Mouse (Mus musculus) kidney, embryonic 14.5 days (tissue): ENCODE measurements around the gene C2cd3. TPM values are rescaled to one million over a fixed set of nuclear protein-coding genes. Genes with fewer than 3 reads are reported as not detected.

ENCODE experiments used
- ATAC-seq: fragments of 200-750 bp; cut with Nextera tagmentation; 2 replicates; pipeline ENCODE4 v1.8.0; 2017; ENCODE audit warnings: moderate number of reproducible peaks, mild to moderate bottlenecking, moderate TSS enrichment, moderate library complexity; ENCODE audit not compliant: low FRiP score, low TSS enrichment
- H3K27ac ChIP-seq: fragments of 300-500 bp; sonication (generic); 2 replicates; pipeline ENCODE4 v1.5.1; 2014; ENCODE audit warnings: low read depth, mild to moderate bottlenecking, low read length, moderate library complexity, mixed read lengths
- H3K27me3 ChIP-seq: fragments of 300-500 bp; sonication (generic); 2 replicates; pipeline ENCODE4 v1.6.1; 2014; ENCODE audit warnings: mild to moderate bottlenecking, low read length; ENCODE audit not compliant: control insufficient read depth, insufficient read depth
- H3K36me3 ChIP-seq: fragments of 300-500 bp; sonication (generic); 2 replicates; pipeline ENCODE4 v1.6.1; 2014; ENCODE audit warnings: low read length, mixed read lengths; ENCODE audit not compliant: control insufficient read depth, insufficient read depth
- H3K4me1 ChIP-seq: fragments of 300-500 bp; sonication (generic); 2 replicates; pipeline ENCODE4 v1.6.1; 2014; ENCODE audit warnings: low read length, mixed read lengths; ENCODE audit not compliant: control insufficient read depth, insufficient read depth
- H3K4me2 ChIP-seq: fragments of 300-500 bp; sonication (generic); replicated peaks from 2 replicates; pipeline ENCODE4 v1.6.1; 2014; ENCODE audit warnings: low read depth, mild to moderate bottlenecking, low read length
- H3K4me3 ChIP-seq: fragments of 300-500 bp; sonication (generic); 2 replicates; pipeline ENCODE4 v1.5.1; 2014; ENCODE audit warnings: mild to moderate bottlenecking, low read length
- H3K9ac ChIP-seq: fragments of 300-500 bp; sonication (generic); 2 replicates; pipeline ENCODE4 v1.6.1; 2014; ENCODE audit warnings: low read depth, mild to moderate bottlenecking, low read length, moderate library complexity
- H3K9me3 ChIP-seq: fragments of 300-500 bp; sonication (generic); 2 replicates; pipeline ENCODE4 v1.6.1; 2016; ENCODE audit warnings: low read length; ENCODE audit not compliant: control insufficient read depth
- WGBS: fragments of 180-500 bp; shearing (Covaris S2); extraction: QIAGEN DNeasy Blood & Tissue Kit; methylation state at CpG from one replicate; pipeline ENCODE4 v1.1.7; 2014; 5-methylcytosine and 5-hydroxymethylcytosine counted together
- polyA plus RNA-seq: library from polyadenylated mRNA; unstranded; fragments of >200 nt; fragmentation: Nextera tagmentation; extraction: Ambion mirVana; gene quantifications from 2 replicates; pipeline ENCODE4 v1.2.1, GENCODE M21; 2014

The C2cd3 gene
- polyA plus RNA-seq, 1 experiment from 2014 or later, result 45.4 TPM

- Histone ChIP-seq H3K9me3 (no peaks in the 10 kb centered on the region), H3K4me2 (no peak overlapping the region), H3K4me3 (no peak overlapping the region), H3K36me3 (peaks cover 56% of the 10 kb centered on the region), H3K27me3 (no peaks in the 10 kb centered on the region), H3K27ac (no peak overlapping the region), H3K4me1 (no peaks in the 10 kb centered on the region; the same call in 1 of the 2 replicates), H3K9ac (no peak overlapping the region)
- no peak for ATAC-seq
- 82% methylated on average over 6 of the region's 6 CpGs for WGBS
Measured at GRCm38 (mm10) chr7:100461621-100462151, 89.7 kb downstream of the C2cd3 start.

GRCm38 (mm10) chr7:100463194-100463593 lies 91.2 kb downstream of the C2cd3 start:
- WGBS, result 81% methylated on average over 9 of the region's 9 CpGs
- Histone ChIP-seq H3K9ac (no peak overlapping the region), H3K4me3 (no peak overlapping the region), H3K27ac (no peak overlapping the region), H3K36me3 (peaks cover 47% of the 10 kb centered on the region), H3K9me3 (no peaks in the 10 kb centered on the region), H3K27me3 (no peaks in the 10 kb centered on the region), H3K4me1 (no peaks in the 10 kb centered on the region; the same call in 1 of the 2 replicates), H3K4me2 (no peak overlapping the region)
- ATAC-seq, result no peak

GRCm38 (mm10) chr7:100463757-100464156 lies 91.7 kb downstream of the C2cd3 start:
- Histone ChIP-seq H3K9me3 (no peaks in the 10 kb centered on the region), H3K36me3 (peaks cover 44% of the 10 kb centered on the region), H3K27ac (no peak overlapping the region), H3K4me3 (no peak overlapping the region), H3K4me1 (no peaks in the 10 kb centered on the region; the same call in 1 of the 2 replicates), H3K27me3 (no peaks in the 10 kb centered on the region), H3K9ac (no peak overlapping the region), H3K4me2 (no peak overlapping the region)
- WGBS, result 66% methylated on average over 10 of the region's 10 CpGs
- ATAC-seq, result no peak

GRCm38 (mm10) chr7:100464248-100464647 lies 92.2 kb downstream of the C2cd3 start:
- WGBS, result 83% methylated on average over 7 of the region's 7 CpGs
- Histone ChIP-seq H3K4me3 (no peak overlapping the region), H3K4me2 (no peak overlapping the region), H3K36me3 (peaks cover 43% of the 10 kb centered on the region), H3K9ac (no peak overlapping the region), H3K9me3 (no peaks in the 10 kb centered on the region), H3K27me3 (no peaks in the 10 kb centered on the region), H3K27ac (no peak overlapping the region), H3K4me1 (no peaks in the 10 kb centered on the region; the same call in 1 of the 2 replicates)
- ATAC-seq, result no peak

GRCm38 (mm10) chr7:100465248-100465647 lies 93.2 kb downstream of the C2cd3 start:
- no peak overlapping the region for H3K9ac ChIP-seq
- peak overlapping the region; percentile 49; the same call in 1 of the 2 replicates for H3K27ac ChIP-seq

GRCm38 (mm10) chr7:100465656-100466309 lies 93.8 kb downstream of the C2cd3 start:
- Histone ChIP-seq H3K4me1 (no peaks in the 10 kb centered on the region; the same call in 1 of the 2 replicates), H3K9ac (no peak overlapping the region), H3K9me3 (no peaks in the 10 kb centered on the region), H3K27me3 (no peaks in the 10 kb centered on the region), H3K4me2 (no peak overlapping the region), H3K4me3 (no peak overlapping the region), H3K36me3 (peaks cover 42% of the 10 kb centered on the region), H3K27ac (peak overlapping the region; percentile 49; the same call in 1 of the 2 replicates)
- peak; percentile 76 for ATAC-seq
- 36% methylated on average over 5 of the region's 5 CpGs for WGBS

More at GRCm38 (mm10) chr7:100465248-100465647, 93.2 kb downstream of the C2cd3 start:
- H3K9me3 ChIP-seq, result no peaks in the 10 kb centered on the region
- peaks cover 42% of the 10 kb centered on the region for H3K36me3 ChIP-seq
- 71% methylated on average over 4 of the region's 4 CpGs for WGBS
- H3K4me1 ChIP-seq, result no peaks in the 10 kb centered on the region; the same call in 1 of the 2 replicates
- 0 out of 2 replicates have a peak, but pooled peaks have one; percentile 23 for ATAC-seq
- no peak overlapping the region for H3K4me2 ChIP-seq
- no peaks in the 10 kb centered on the region for H3K27me3 ChIP-seq
- H3K4me3 ChIP-seq, result no peak overlapping the region

- no peak overlapping the region for H3K4me2 ChIP-seq
- no peak overlapping the region for H3K4me3 ChIP-seq
- H3K27me3 ChIP-seq, result no peaks in the 10 kb centered on the region
- no peak for ATAC-seq
- WGBS, result 91% methylated on average over 11 of the region's 11 CpGs
- H3K27ac ChIP-seq, result no peak overlapping the region; the same call in 1 of the 2 replicates
- no peak overlapping the region for H3K9ac ChIP-seq
- peaks cover 35% of the 10 kb centered on the region for H3K36me3 ChIP-seq
- no peaks in the 10 kb centered on the region for H3K9me3 ChIP-seq
- H3K4me1 ChIP-seq, result no peaks in the 10 kb centered on the region; the same call in 1 of the 2 replicates
Measured at GRCm38 (mm10) chr7:100466781-100467510, 94.9 kb downstream of the C2cd3 start.

- Histone ChIP-seq H3K4me3 (no peak overlapping the region), H3K9ac (no peak overlapping the region), H3K27ac (no peak overlapping the region), H3K9me3 (no peaks in the 10 kb centered on the region), H3K27me3 (no peaks in the 10 kb centered on the region), H3K4me1 (no peaks in the 10 kb centered on the region; the same call in 1 of the 2 replicates), H3K4me2 (no peak overlapping the region), H3K36me3 (peaks cover 31% of the 10 kb centered on the region)
- ATAC-seq, result no peak
- 82% methylated on average over 6 of the region's 6 CpGs for WGBS
Measured at GRCm38 (mm10) chr7:100468761-100469160, 96.7 kb downstream of the C2cd3 start.
